Mouse (Mus musculus): ENCODE measurements around the gene Hpn. TPM values are rescaled to one million over a fixed set of nuclear protein-coding genes. Genes with fewer than 3 reads are reported as not detected.
A peak's percentile ranks its signal among the peaks of the same experiment; 100 is the strongest.

The Hpn gene
- polyA plus RNA-seq, 1 experiment: 9.4 TPM

- 2% methylated on average over 28 of the region's 28 CpGs for WGBS
- Histone ChIP-seq H3K27me3 (ENCODE audit: control insufficient read depth, insufficient read depth, low read length) (no peaks in the 10 kb centered on the region; the same call in 1 of the 2 replicates), H3K4me3 (replicated peaks; ENCODE audit: insufficient read depth, low read depth, low read length) (peak within 1 kb of the TSS; percentile 50), H3K27ac (ENCODE audit: insufficient read depth, low read length) (no peak within 1 kb of the TSS), H3K4me1 (ENCODE audit: control insufficient read depth, insufficient read depth, low read length) (peaks cover 12% of the 10 kb centered on the region; the same call in 1 of the 2 replicates)
- TF ChIP-seq CTCF (IDR thresholded peaks at IDR 0.05; ENCODE audit: borderline replicate concordance, insufficient read depth, low read depth, low read length): no peak
- TF ChIP-seq POLR2A (IDR thresholded peaks at IDR 0.05; ENCODE audit: borderline replicate concordance, insufficient read depth, low read length): no peak
- DNase-seq: peak; percentile 63 to 65
These were observed 63.6 kb downstream of the Hpn start, which contains the start of gene Fxyd7 for GRCm38 (mm10) chr7:31051321-31052021. Fxyd7 (minus strand) TSS chr7:31051467.

- TF ChIP-seq POLR2A (IDR thresholded peaks at IDR 0.05; ENCODE audit: borderline replicate concordance, insufficient read depth, low read length): no peak
- no peak for TF ChIP-seq CTCF (IDR thresholded peaks at IDR 0.05; ENCODE audit: borderline replicate concordance, insufficient read depth, low read depth, low read length)
- 3% methylated on average over 9 of the region's 9 CpGs for WGBS
- Histone ChIP-seq H3K4me1 (ENCODE audit: control insufficient read depth, insufficient read depth, low read length) (peaks cover 12% of the 10 kb centered on the region; the same call in 1 of the 2 replicates), H3K27me3 (ENCODE audit: control insufficient read depth, insufficient read depth, low read length) (no peaks in the 10 kb centered on the region; the same call in 1 of the 2 replicates), H3K27ac (ENCODE audit: insufficient read depth, low read length) (no peak overlapping the region), H3K4me3 (replicated peaks; ENCODE audit: insufficient read depth, low read depth, low read length) (peak overlapping the region; percentile 50)
- DNase-seq: peak; percentile 67 to 72
These were observed 64.2 kb downstream of the Hpn start for GRCm38 (mm10) chr7:31050921-31051320.

- peak overlapping the region; percentile 50 for H3K4me3 ChIP-seq (replicated peaks; ENCODE audit: insufficient read depth, low read depth, low read length)
- peaks cover 12% of the 10 kb centered on the region; the same call in 1 of the 2 replicates for H3K4me1 ChIP-seq (ENCODE audit: control insufficient read depth, insufficient read depth, low read length)
- TF ChIP-seq CTCF (IDR thresholded peaks at IDR 0.05; ENCODE audit: borderline replicate concordance, insufficient read depth, low read depth, low read length) (no peak), POLR2A (IDR thresholded peaks at IDR 0.05; ENCODE audit: borderline replicate concordance, insufficient read depth, low read length) (no peak)
- DNase-seq: peak in 1 of 2 experiments; percentile 30
- WGBS: 5% methylated on average over 6 of the region's 6 CpGs
- no peaks in the 10 kb centered on the region; the same call in 1 of the 2 replicates for H3K27me3 ChIP-seq (ENCODE audit: control insufficient read depth, insufficient read depth, low read length)
- H3K27ac ChIP-seq (ENCODE audit: insufficient read depth, low read length): no peak overlapping the region
These were observed 64.6 kb downstream of the Hpn start for GRCm38 (mm10) chr7:31050487-31050886.

GRCm38 (mm10) chr7:31049846-31050281 lies 65.2 kb downstream of the Hpn start:
- no peak overlapping the region for H3K27ac ChIP-seq (ENCODE audit: insufficient read depth, low read length)
- H3K4me3 ChIP-seq (replicated peaks; ENCODE audit: insufficient read depth, low read depth, low read length): peak overlapping the region; percentile 50
- H3K4me1 ChIP-seq (ENCODE audit: control insufficient read depth, insufficient read depth, low read length): peaks cover 12% of the 10 kb centered on the region; the same call in 1 of the 2 replicates
- H3K27me3 ChIP-seq (ENCODE audit: control insufficient read depth, insufficient read depth, low read length): peaks cover under 1% of the 10 kb centered on the region; the same call in 1 of the 2 replicates
- 1% methylated on average over 14 of the region's 15 CpGs for WGBS
- DNase-seq: peak in 1 of 2 experiments; percentile 51
- TF ChIP-seq CTCF (IDR thresholded peaks at IDR 0.05; ENCODE audit: borderline replicate concordance, insufficient read depth, low read depth, low read length): no peak
- TF ChIP-seq POLR2A (IDR thresholded peaks at IDR 0.05; ENCODE audit: borderline replicate concordance, insufficient read depth, low read length): no peak

GRCm38 (mm10) chr7:31049135-31049845 lies 65.8 kb downstream of the Hpn start:
- 24% methylated on average over 5 of the region's 5 CpGs for WGBS
- DNase-seq: peak; percentile 76 to 77
- Histone ChIP-seq H3K4me1 (ENCODE audit: control insufficient read depth, insufficient read depth, low read length) (peaks cover 12% of the 10 kb centered on the region; the same call in 1 of the 2 replicates), H3K4me3 (replicated peaks; ENCODE audit: insufficient read depth, low read depth, low read length) (peak overlapping the region; percentile 50), H3K27me3 (ENCODE audit: control insufficient read depth, insufficient read depth, low read length) (peaks cover 3% of the 10 kb centered on the region; the same call in 1 of the 2 replicates), H3K27ac (ENCODE audit: insufficient read depth, low read length) (no peak overlapping the region)
- TF ChIP-seq CTCF (IDR thresholded peaks at IDR 0.05; ENCODE audit: borderline replicate concordance, insufficient read depth, low read depth, low read length) (no peak), POLR2A (IDR thresholded peaks at IDR 0.05; ENCODE audit: borderline replicate concordance, insufficient read depth, low read length) (no peak)

Other genes with a start within 250 kb of the Hpn start
- 0.11 and 0.19 TPM in 2 replicates for gene Cd22, start 234.9 kb downstream of the Hpn start, polyA plus RNA-seq (2012; rRNA removed)
- gene Mag, start 200.4 kb downstream of the Hpn start, polyA plus RNA-seq (2012; rRNA removed): 683 and 783 TPM in 2 replicates
- not detected in 2 replicates for gene Hamp2, start 190.6 kb downstream of the Hpn start, polyA plus RNA-seq (2012; rRNA removed)
- gene Hamp, start 171.3 kb downstream of the Hpn start, polyA plus RNA-seq (2012; rRNA removed): not detected in 2 replicates
- gene Usf2, start 158.5 kb downstream of the Hpn start, polyA plus RNA-seq (2012; rRNA removed): 226 and 230 TPM in 2 replicates
- gene Lsr, start 141.8 kb downstream of the Hpn start, polyA plus RNA-seq (2012; rRNA removed): 9.2 and 9.4 TPM in 2 replicates
- 0.13 and 0.29 TPM in 2 replicates for gene Fam187b, start 141.5 kb downstream of the Hpn start, polyA plus RNA-seq (2012; rRNA removed)
- 9.0 and 14.8 TPM in 2 replicates for gene Fxyd5, start 72.8 kb downstream of the Hpn start, polyA plus RNA-seq (2012; rRNA removed)
- 72.5 and 99.7 TPM in 2 replicates for gene Fxyd7, start 63.8 kb downstream of the Hpn start, polyA plus RNA-seq (2012; rRNA removed)
- 202 and 222 TPM in 2 replicates for gene Fxyd1, start 58.1 kb downstream of the Hpn start, polyA plus RNA-seq (2012; rRNA removed)
- 48.9 and 54.2 TPM in 2 replicates for gene Lgi4, start 55.9 kb downstream of the Hpn start, polyA plus RNA-seq (2012; rRNA removed)
- gene Fxyd3, start 38.6 kb downstream of the Hpn start, polyA plus RNA-seq (2012; rRNA removed): 1.3 and 1.4 TPM in 2 replicates
- 1,376 and 1,380 TPM in 2 replicates for gene Scn1b, start 11.7 kb upstream of the Hpn start, polyA plus RNA-seq (2012; rRNA removed)
- gene Gramd1a, start 40.6 kb upstream of the Hpn start, polyA plus RNA-seq (2012; rRNA removed): 148 and 153 TPM in 2 replicates
- not detected in 2 replicates for gene Scgb2b2, start 175.2 kb upstream of the Hpn start, polyA plus RNA-seq (2012; rRNA removed)
- not detected in 2 replicates for gene Scgb1b2, start 176.5 kb upstream of the Hpn start, polyA plus RNA-seq (2012; rRNA removed)
- not detected in 2 replicates for gene Scgb2b3, start 246.8 kb upstream of the Hpn start, polyA plus RNA-seq (2012; rRNA removed)